Mouse (Mus musculus) gastrocnemius, adult 8-10 months (tissue): ENCODE measurements around the gene Polrmt. TPM values are rescaled to one million over a fixed set of nuclear protein-coding genes. Genes with fewer than 3 reads are reported as not detected.
"Not testable (repeated sequence)": the region's sequence is repeated elsewhere in the genome, so short reads cannot be mapped to it uniquely, and the experiment has no call there.

Source experiments
- DNase-seq, 2 experiments: peaks; one replicate each; pipeline ENCODE4 v3.0.0; 2022; ENCODE audit warnings: low spot score in 2 of 2
- total RNA-seq, 4 experiments: library from RNA; stranded (reverse); gene quantifications; 2 replicates each; pipeline ENCODE4 v1.2.4; 2022

Polrmt gene
- total RNA-seq, 4 experiments from 2014 or later, result 34.1 to 47.2 (median 38.3) TPM

GRCm38 (mm10) chr10:79712499-79713126, 33.8 kb downstream of the Polrmt start:
- DNase-seq, result peak; percentile 61 to 65

GRCm38 (mm10) chr10:79712029-79712428, 34.4 kb downstream of the Polrmt start:
- DNase-seq, result no peak

- DNase-seq, result no peak
These were observed 37.1 kb downstream of the Polrmt start for GRCm38 (mm10) chr10:79709307-79709706.

GRCm38 (mm10) chr10:79708668-79709067, 37.7 kb downstream of the Polrmt start:
- DNase-seq, result no peak

GRCm38 (mm10) chr10:79707759-79708158, 38.6 kb downstream of the Polrmt start:
- DNase-seq, result no peak

GRCm38 (mm10) chr10:79707162-79707561, 39.2 kb downstream of the Polrmt start:
- DNase-seq, result no peak

GRCm38 (mm10) chr10:79706406-79707094, 39.8 kb downstream of the Polrmt start:
- peak; percentile 76 to 84 for DNase-seq

- DNase-seq, result no peak
These were observed 40.4 kb downstream of the Polrmt start for GRCm38 (mm10) chr10:79705951-79706350.

GRCm38 (mm10) chr10:79704970-79705360, 41.4 kb downstream of the Polrmt start:
- DNase-seq, result no peak

- peak; percentile 99 to 100 for DNase-seq
These were observed 42.1 kb downstream of the Polrmt start, which contains the start of gene Bsg for GRCm38 (mm10) chr10:79704065-79704969. Gene Bsg, plus strand, starts transcription at chr10:79704491.

- DNase-seq, result no peak
These were observed 42.8 kb downstream of the Polrmt start for GRCm38 (mm10) chr10:79703541-79703940.

- DNase-seq, result not testable (repeated sequence)
These were observed 43.4 kb downstream of the Polrmt start for GRCm38 (mm10) chr10:79702970-79703369.

- DNase-seq, result no peak
These were observed 44.8 kb downstream of the Polrmt start for GRCm38 (mm10) chr10:79701443-79702129.

GRCm38 (mm10) chr10:79700676-79701075, 45.7 kb downstream of the Polrmt start:
- no peak for DNase-seq

- no peak for DNase-seq
These were observed 47.9 kb downstream of the Polrmt start for GRCm38 (mm10) chr10:79698459-79698858.

GRCm38 (mm10) chr10:79697916-79698315, 48.5 kb downstream of the Polrmt start:
- no peak for DNase-seq

- no peak for DNase-seq
These were observed 50.2 kb downstream of the Polrmt start for GRCm38 (mm10) chr10:79696129-79696651.

- no peak for DNase-seq
These were observed 50.9 kb downstream of the Polrmt start for GRCm38 (mm10) chr10:79695231-79696128.

GRCm38 (mm10) chr10:79694379-79694655, 52.1 kb downstream of the Polrmt start:
- no peak for DNase-seq
